Mouse (Mus musculus) mouse trophoblast stem cell (cell line): Measurements from ENCODE around the gene Bora.

Experiments
- in situ Hi-C, 2 experiments: fragments of 300-500 bp; cut with MseI, MboI; formaldehyde crosslinking; loops; 2 replicates in 1 of 2; 3 replicates in 1 of 2; pipeline ENCODE4 v1.15.1; 2025

The Bora gene

GRCm38 (mm10) chr14:99063091-99063490, 17.1 kb downstream of the Bora start:
- in situ Hi-C loops = no loop called here

GRCm38 (mm10) chr14:99071146-99071545, 25.1 kb downstream of the Bora start:
- in situ Hi-C loops = no loop called here

DNA sequence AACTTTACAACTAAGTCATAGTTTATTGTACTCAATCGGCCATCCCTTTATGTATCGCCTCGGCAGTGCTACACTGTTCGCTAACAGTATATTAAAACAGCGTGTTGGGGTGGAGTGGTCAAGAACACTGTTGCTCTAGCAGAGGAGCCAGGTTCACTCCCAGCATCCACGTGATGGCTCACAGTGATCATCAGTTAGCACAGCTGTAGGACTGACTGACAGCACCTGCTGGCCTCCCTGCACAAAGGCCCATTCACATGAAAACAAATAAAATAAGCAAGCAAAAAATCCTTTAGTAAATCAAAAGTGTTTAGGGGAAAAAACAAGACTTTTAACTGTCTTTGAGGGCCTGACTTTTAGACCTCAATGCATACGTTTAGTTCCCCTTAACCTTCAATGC, 42.9 kb downstream of the Bora start:
- in situ Hi-C loops = no loop called here

DNA sequence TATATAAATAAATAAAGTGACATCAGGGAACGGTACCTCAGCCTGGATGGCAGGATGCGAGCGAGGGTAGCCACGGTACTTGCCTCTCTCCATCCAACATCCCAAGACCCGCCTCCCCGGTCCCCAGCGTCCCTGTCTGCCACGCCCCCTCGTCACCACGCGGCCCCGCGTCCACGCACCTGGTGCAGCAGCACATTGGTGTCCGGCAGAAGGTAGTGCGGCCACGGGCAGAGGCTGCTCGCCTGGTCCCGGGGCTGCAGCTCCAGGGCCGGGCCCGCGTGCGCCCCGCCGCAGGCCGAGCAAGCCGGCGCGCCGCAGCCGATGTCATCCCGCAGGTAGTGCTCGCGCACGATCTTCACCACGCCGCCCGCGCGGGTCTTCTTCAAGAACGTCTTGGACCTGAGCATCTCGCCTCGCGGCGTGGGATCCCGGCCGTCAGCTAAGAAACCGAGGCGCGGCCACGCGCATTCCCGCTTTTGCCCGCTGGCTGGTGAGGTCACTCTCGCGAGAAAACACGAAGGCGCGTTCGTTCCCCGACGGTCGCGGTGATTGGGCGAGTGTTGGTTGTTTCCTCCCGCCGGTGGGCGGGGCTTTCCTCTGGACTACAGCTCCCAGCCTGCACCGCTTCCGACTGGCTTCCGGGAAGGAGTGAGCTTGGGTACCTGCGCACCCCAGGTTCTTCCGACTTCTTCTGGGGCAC, 53.4 kb downstream of the Bora start, which contains the start of the genes Pibf1 and Dis3:
Gene Pibf1 (plus strand): TSS at position 158 of the 700 bp plus-strand sequence.
Gene Dis3 (minus strand): TSS at position 504 of the 700 bp plus-strand sequence.
- in situ Hi-C loops = no loop called here

DNA sequence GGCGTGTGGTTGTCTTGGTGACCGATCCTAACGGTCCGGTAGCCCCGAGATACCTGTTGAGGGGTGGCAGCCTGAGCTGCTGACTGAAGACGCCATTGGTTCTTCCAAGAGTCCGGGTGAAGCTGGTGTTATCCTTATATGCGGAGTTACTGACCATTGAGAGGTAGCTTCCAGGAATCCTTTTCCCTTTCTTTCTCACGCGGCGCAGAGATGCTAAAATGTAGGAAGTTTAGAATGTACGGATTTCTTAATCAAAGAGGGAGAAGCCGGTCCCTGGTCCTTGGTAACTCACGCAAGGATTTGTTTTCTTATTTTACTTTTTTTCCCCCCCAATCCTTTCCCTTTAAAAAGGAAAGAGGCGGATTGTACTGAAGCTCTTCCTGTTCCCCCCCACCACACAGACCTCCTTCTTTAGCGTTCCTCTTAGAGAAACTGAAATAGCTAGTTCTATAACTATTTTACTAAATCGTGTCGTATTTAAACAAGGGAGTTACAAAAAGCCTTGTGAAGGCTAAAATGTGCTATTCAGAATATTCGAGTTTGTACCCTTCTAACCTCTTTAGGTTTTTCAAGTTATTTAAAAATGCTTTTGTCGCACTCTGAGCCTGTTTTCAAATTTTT, 54.1 kb downstream of the Bora start:
- in situ Hi-C loops = no loop called here

DNA sequence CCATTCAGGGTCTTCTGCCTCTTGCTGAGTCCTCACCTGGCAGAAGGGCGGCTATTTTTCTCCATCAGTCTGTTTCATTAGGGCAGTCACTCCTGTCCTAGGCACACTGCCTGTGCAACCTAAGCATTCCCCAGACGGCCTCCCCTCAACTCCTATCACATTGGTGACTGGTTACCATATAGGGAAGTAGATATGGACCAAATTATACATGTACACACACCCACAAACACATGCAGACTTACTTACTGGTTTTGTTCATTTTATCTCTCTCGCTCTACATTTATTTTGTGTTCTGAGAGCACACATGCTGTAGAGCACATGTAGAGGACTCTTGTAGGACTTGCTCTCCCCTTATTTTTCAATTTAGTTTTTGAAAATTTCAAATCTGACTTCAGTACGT, 57.0 kb downstream of the Bora start:
- in situ Hi-C loops = no loop called here

GRCm38 (mm10) chr14:99104542-99105123, 58.6 kb downstream of the Bora start:
- in situ Hi-C loops = no loop called here

- in situ Hi-C loops = no loop called here
These were observed 60.6 kb downstream of the Bora start for GRCm38 (mm10) chr14:99106671-99107070.

- in situ Hi-C loops = no loop called here
These were observed 61.7 kb downstream of the Bora start for GRCm38 (mm10) chr14:99107631-99108187.

- in situ Hi-C loops = no loop called here
These were observed 62.7 kb downstream of the Bora start for GRCm38 (mm10) chr14:99108762-99109161.

DNA sequence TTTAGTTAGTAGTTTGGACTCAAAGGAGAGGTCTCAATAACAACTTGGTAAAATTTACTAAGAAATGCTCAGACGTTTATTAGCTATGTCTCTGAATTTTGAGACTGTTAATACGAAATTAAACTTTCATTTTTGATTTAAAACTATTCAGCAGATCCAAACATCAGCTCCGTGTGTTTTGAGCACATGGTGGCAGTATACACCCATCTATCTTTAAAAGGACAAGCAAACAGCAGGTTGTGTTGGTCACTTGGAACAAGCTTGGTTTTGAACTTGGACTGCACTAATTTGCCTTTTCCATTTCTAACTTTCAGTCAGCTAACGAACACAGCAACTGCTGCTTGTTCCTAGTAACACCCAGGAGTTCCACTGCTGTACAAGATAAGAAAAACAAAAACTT, 71.6 kb downstream of the Bora start:
- in situ Hi-C loops = no loop called here

DNA sequence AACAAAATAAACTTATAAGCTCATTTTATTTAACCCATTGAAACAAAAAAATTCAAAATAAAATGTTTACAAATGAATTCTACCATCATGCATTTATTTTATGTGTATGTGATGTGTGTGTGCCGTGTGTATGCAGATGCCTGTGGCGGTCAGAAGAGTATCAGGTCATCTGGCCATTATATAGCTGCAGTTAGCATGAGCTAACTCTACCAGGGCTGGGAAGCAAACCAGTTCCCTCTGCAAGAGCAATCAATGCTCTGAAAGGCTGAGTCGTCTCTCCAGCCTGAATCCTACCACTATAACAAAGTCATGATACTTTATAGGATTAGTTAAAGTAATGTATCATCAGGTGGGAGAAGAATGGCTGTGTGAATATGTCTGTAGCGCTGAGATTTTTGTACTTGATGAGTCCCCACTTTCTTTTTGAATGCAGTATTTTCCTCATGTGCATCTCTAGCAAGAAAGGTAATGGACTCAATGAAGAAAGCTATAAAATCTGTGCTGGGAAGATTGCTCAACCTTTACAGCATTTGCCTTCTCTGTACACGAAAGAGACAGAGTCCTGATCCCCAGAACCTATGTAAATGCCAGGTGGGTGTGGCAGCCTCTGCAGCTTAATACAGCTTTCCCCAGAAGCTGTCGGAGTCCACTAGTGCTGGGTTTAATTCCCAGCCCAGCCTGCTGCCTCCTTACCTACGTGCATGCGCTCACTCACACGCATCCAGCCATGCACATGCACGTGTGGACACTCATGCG, 75.7 kb downstream of the Bora start:
- in situ Hi-C loops = no loop called here

- in situ Hi-C loops = no loop called here
These were observed 78.1 kb downstream of the Bora start for GRCm38 (mm10) chr14:99124076-99124475.
